Mouse (Mus musculus) ES-E14 (cell line): Measurements from ENCODE around the gene Rufy1. TPM values are rescaled to one million over a fixed set of nuclear protein-coding genes. Genes with fewer than 3 reads are reported as not detected.

Source experiments
- DNase-seq: peaks from one replicate; pipeline ENCODE4 v3.0.0-alpha.2; 2013; ENCODE audit warnings: low read depth, low spot score
- H3K27ac ChIP-seq: 2 replicates; pipeline ENCODE4 v1.5.1; 2012; ENCODE audit warnings: low read depth, mild to moderate bottlenecking, low read length, moderate library complexity, mixed read lengths; ENCODE audit not compliant: poor library complexity, insufficient read depth, severe bottlenecking
- H3K36me3 ChIP-seq: 2 replicates; pipeline ENCODE4 v1.6.1; 2012; ENCODE audit warnings: mild to moderate bottlenecking, low read length, moderate library complexity, mixed read lengths; ENCODE audit not compliant: control insufficient read depth, poor library complexity, insufficient read depth, severe bottlenecking
- H3K4me1 ChIP-seq, 2 experiments: fragments of 150-350 bp in 1 of 2; sonication (generic) in 1 of 2; 2 replicates each; pipeline ENCODE4 v1.6.1; 2012; ENCODE audit warnings: low read length in 2 of 2, mild to moderate bottlenecking in 1 of 2, mixed read lengths in 1 of 2; ENCODE audit not compliant: control insufficient read depth in 2 of 2, insufficient read depth in 2 of 2, poor library complexity in 1 of 2
- H3K4me3 ChIP-seq, 2 experiments: fragments of 150-350 bp in 1 of 2; sonication (generic) in 1 of 2; 2 replicates each; pipeline ENCODE4 v1.5.1; 2012; ENCODE audit warnings: low read length in 2 of 2, low read depth in 1 of 2, mild to moderate bottlenecking in 1 of 2, mixed read lengths in 1 of 2; ENCODE audit not compliant: insufficient read depth in 1 of 2, poor library complexity in 1 of 2, severe bottlenecking in 1 of 2
- H3K9ac ChIP-seq: 2 replicates; pipeline ENCODE4 v1.6.1; 2012; ENCODE audit warnings: low read depth, mild to moderate bottlenecking, low read length, mixed read lengths; ENCODE audit not compliant: poor library complexity, insufficient read depth, severe bottlenecking
- H3K9me3 ChIP-seq: fragments of 150-350 bp; sonication (generic); 2 replicates; pipeline ENCODE4 v1.6.1; 2012; ENCODE audit warnings: low read depth, mild to moderate bottlenecking, low read length; ENCODE audit not compliant: control insufficient read depth, insufficient read depth
- CHD2 ChIP-seq: IDR thresholded peaks from 2 replicates; pipeline ENCODE4 v1.6.1; 2014; ENCODE audit warnings: mild to moderate bottlenecking, low read depth, low read length, inconsistent platforms
- HCFC1 ChIP-seq: IDR thresholded peaks from 2 replicates; pipeline ENCODE4 v1.6.1; 2012; ENCODE audit warnings: low read length, inconsistent platforms, borderline replicate concordance; ENCODE audit not compliant: insufficient read depth
- MAFK ChIP-seq: IDR thresholded peaks from 2 replicates; pipeline ENCODE4 v1.6.1; 2014; ENCODE audit warnings: mild to moderate bottlenecking, low read depth, low read length, inconsistent platforms; ENCODE audit not compliant: insufficient read depth
- ZC3H11A ChIP-seq: IDR thresholded peaks from 2 replicates; pipeline ENCODE4 v1.6.1; 2012; ENCODE audit warnings: low read depth, mild to moderate bottlenecking, inconsistent platforms, low read length, borderline replicate concordance
- ZNF384 ChIP-seq: IDR thresholded peaks from 2 replicates; pipeline ENCODE4 v1.6.1; 2012; ENCODE audit warnings: low read depth, low read length, inconsistent platforms
- in situ Hi-C, 2 experiments: fragments of 600-800 bp; cut with MboI; formaldehyde crosslinking; loops; one replicate each; pipeline ENCODE4 v1.15.1; 2025; ENCODE audit warnings: low sequenced_read_pairs in 2 of 2, inconsistent platforms in 1 of 2; ENCODE audit not compliant: unreplicated experiment in 2 of 2
- total RNA-seq: library from RNA; depleted of rRNA; stranded (reverse); fragments of 300-350 nt; gene quantifications from 2 replicates; pipeline ENCODE4 v1.2.3, GENCODE M21; 2012; rRNA removed

Rufy1 gene
- total RNA-seq, 1 experiment, result 11.2 TPM

DNA sequence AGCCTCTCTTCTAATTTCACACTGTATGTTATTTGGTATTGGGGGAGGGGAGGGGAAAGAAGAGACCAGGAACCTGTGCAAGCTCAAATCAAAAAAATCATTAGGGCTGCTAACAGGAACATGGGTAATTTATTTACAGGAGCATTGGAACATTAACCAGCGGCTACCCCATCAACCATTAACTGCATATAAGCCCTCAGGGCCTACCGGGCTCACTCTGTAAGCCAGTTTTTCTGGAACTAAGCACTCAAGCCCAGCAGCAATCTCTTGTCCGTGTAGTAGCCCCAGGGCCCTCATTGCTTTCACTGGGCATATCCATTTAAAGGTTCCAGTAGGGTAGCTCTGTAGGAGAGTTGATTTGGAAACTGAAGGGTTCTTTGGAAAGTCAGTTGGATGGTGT lies 76.1 kb downstream of the Rufy1 start:
- Histone ChIP-seq H3K27ac (no peak overlapping the region), H3K4me3 (no peak overlapping the region), H3K4me1 (no peaks in the 10 kb centered on the region), H3K36me3 (no peaks in the 10 kb centered on the region; the same call in 1 of the 2 replicates), H3K9ac (no peak overlapping the region), H3K9me3 (no peaks in the 10 kb centered on the region)
- DNase-seq, result no peak
- TF ChIP-seq HCFC1 (no peak), MAFK (no peak), CHD2 (no peak), ZNF384 (no peak), ZC3H11A (no peak)
- in situ Hi-C loops, result no loop called here

DNA sequence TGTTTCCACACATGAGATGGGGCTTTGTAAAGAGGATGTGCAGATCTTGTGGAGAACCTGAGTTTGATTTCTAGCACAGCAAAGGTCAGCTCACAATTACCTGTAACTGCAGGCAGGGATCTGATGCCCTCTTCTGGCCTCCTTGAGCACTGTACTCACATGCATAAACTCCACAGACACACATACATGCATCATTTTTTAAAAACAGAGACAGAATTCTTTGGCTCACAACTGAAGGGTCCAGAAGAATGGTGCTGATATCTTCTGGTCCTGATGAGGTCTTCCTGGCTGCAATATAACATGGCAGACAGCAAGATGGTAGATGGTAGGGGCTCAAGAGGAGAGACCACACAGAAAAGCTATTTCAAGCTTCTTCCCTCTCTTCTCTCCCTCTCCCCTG lies 76.8 kb downstream of the Rufy1 start, which contains the start of gene Cby3:
Gene Cby3 (plus strand): TSS at position 301 of the 400 bp plus-strand sequence.
- DNase-seq, result no peak
- H3K27ac ChIP-seq, result no peak within 1 kb of the TSS
- TF ChIP-seq HCFC1 (no peak), ZNF384 (no peak), ZC3H11A (0 out of 2 replicates have a peak, but pooled peaks have one; percentile 6), MAFK (no peak), CHD2 (no peak)
- H3K4me1 ChIP-seq, result no peaks in the 10 kb centered on the region
- no peaks in the 10 kb centered on the region for H3K9me3 ChIP-seq
- H3K36me3 ChIP-seq, result no peaks in the 10 kb centered on the region; the same call in 1 of the 2 replicates
- no peak within 1 kb of the TSS for H3K9ac ChIP-seq
- in situ Hi-C loops, result no loop called here
- no peak within 1 kb of the TSS for H3K4me3 ChIP-seq

DNA sequence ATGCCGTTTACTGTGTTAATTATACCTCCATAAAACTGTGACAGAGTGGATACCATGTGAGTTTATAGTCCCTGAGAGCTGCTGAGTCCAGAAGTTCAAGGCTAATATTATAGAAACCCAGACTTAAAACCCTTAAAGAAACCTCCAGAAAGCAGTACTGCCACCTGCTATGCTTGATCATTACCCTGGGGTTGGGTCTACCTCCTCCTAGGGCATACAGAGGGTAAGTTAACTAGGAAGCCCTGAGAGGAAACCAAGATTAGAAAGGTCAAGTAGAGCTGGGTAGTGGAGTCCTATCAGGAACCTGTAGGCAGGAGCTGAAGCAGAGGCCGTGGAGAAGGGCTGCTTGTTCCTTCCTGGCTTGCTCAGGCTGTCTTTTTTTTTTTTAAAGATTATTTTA lies 78.7 kb downstream of the Rufy1 start:
- no peak for DNase-seq
- Histone ChIP-seq H3K9ac (no peak overlapping the region), H3K4me3 (no peak overlapping the region), H3K9me3 (no peaks in the 10 kb centered on the region), H3K36me3 (no peaks in the 10 kb centered on the region), H3K4me1 (no peaks in the 10 kb centered on the region), H3K27ac (no peak overlapping the region)
- no peak for TF ChIP-seq CHD2
- no peak for TF ChIP-seq MAFK
- TF ChIP-seq ZNF384, result no peak
- TF ChIP-seq ZC3H11A, result no peak
- TF ChIP-seq HCFC1, result no peak
- in situ Hi-C loops, result no loop called here

DNA sequence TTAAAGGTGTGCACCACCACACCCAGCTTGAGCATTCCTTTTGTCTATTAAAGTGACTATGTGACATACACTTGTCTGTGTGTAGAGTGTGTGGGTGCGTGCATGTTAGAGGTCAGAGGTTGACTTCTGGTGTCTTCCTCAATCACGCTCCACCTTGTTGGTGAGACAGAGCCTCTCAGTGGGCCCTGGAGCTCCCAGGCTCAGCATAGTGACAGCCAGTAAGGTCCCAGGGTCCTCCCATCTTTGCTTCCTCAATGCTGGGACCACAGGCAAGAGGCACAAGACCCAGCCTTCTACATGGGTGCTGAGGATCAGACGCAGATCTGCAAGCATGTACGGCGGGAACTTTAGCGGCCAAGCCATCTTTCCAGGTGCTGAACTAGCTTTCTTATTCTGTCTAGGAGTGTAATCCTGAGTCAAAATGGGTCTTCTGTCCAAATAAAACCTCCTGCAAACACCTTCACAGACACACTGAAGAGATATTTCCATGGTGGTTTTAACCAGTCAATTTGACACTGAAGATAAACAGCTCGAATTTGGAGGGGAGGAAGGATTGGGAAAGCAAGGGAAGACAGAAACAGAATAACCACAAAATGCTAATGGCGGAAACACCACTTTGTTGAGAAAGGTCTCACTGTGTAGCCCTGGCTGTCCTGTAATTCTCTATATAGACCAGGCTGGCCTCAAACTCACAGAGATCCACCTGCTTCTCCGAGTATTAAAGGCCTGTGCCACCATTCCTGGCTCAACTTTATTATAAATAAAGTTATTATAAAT lies 84.5 kb downstream of the Rufy1 start:
- in situ Hi-C loops, result no loop called here
- no peak overlapping the region for H3K9ac ChIP-seq
- TF ChIP-seq HCFC1 (no peak), CHD2 (no peak), MAFK (no peak), ZC3H11A (no peak), ZNF384 (no peak)
- no peaks in the 10 kb centered on the region for H3K36me3 ChIP-seq
- no peaks in the 10 kb centered on the region for H3K4me1 ChIP-seq
- H3K9me3 ChIP-seq, result no peaks in the 10 kb centered on the region
- no peak overlapping the region for H3K4me3 ChIP-seq
- DNase-seq, result no peak
- no peak overlapping the region for H3K27ac ChIP-seq

DNA sequence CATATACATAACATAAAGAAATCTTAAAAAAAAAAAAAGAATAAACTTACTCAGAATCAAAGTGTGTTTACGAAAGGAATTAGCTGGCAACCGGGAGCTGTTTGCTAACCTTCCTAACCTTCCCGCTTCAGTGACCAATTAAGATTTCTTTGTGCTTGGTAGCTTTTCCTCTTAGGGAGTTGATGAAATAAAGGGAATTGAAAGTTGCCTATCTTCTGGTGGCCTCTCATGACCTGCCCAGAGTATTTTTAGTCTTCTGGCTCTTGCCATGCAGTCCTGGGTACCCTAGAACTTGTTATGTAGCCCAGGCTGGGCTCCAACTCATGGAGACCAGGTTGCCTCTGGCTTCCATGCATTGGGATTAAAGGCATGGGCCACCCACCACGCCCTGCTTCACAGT lies 85.4 kb downstream of the Rufy1 start:
- H3K4me3 ChIP-seq, result no peak overlapping the region
- no peak overlapping the region for H3K27ac ChIP-seq
- no peaks in the 10 kb centered on the region for H3K4me1 ChIP-seq
- H3K36me3 ChIP-seq, result no peaks in the 10 kb centered on the region
- H3K9me3 ChIP-seq, result no peaks in the 10 kb centered on the region
- in situ Hi-C loops, result no loop called here
- TF ChIP-seq ZC3H11A (no peak), ZNF384 (no peak), CHD2 (no peak), HCFC1 (no peak), MAFK (no peak)
- DNase-seq, result no peak
- no peak overlapping the region for H3K9ac ChIP-seq

Other genes with a start within 250 kb of the Rufy1 start
- gene Sqstm1, start 220.3 kb downstream of the Rufy1 start, total RNA-seq, result 140 and 234 TPM in 2 replicates
- gene Mgat4b, start 220.2 kb downstream of the Rufy1 start, total RNA-seq, result 22.6 and 28.1 TPM in 2 replicates
- 1.9 and 2.3 TPM in 2 replicates for gene Ltc4s, start 192.5 kb downstream of the Rufy1 start, total RNA-seq
- gene Maml1, start 138.8 kb downstream of the Rufy1 start, total RNA-seq, result 7.4 and 7.6 TPM in 2 replicates
- gene Canx, start 105.5 kb downstream of the Rufy1 start, total RNA-seq, result 970 and 1,175 TPM in 2 replicates
- gene Cby3, start 76.7 kb downstream of the Rufy1 start, total RNA-seq, result 0.54 TPM in 1 of 2 replicates, not detected in the other
- gene Hnrnph1, start 54.1 kb downstream of the Rufy1 start, total RNA-seq, result 308 and 401 TPM in 2 replicates
- gene Adamts2, start 171.0 kb upstream of the Rufy1 start, total RNA-seq, result 0.74 and 1.1 TPM in 2 replicates